Mouse (Mus musculus) kidney, embryonic 15.5 days (tissue): Measurements from ENCODE around the gene Tmod1. TPM values are rescaled to one million over a fixed set of nuclear protein-coding genes. Genes with fewer than 3 reads are reported as not detected.

Experiments
- ATAC-seq: fragments of 200-750 bp; cut with Nextera tagmentation; replicated peaks from 2 replicates; pipeline ENCODE4 v1.8.0; 2017; ENCODE audit warnings: moderate TSS enrichment; ENCODE audit not compliant: low FRiP score
- H3K27ac ChIP-seq: fragments of 300-500 bp; sonication (generic); 2 replicates; pipeline ENCODE4 v1.5.1; 2015; ENCODE audit warnings: mild to moderate bottlenecking, inconsistent platforms
- H3K27me3 ChIP-seq: fragments of 300-500 bp; sonication (generic); 2 replicates; pipeline ENCODE4 v1.6.1; 2015; ENCODE audit warnings: inconsistent platforms
- H3K36me3 ChIP-seq: fragments of 300-500 bp; sonication (generic); 2 replicates; pipeline ENCODE4 v1.6.1; 2015; ENCODE audit warnings: inconsistent platforms
- H3K4me1 ChIP-seq: fragments of 300-500 bp; sonication (generic); 2 replicates; pipeline ENCODE4 v1.6.1; 2015; ENCODE audit warnings: inconsistent platforms
- H3K4me2 ChIP-seq: fragments of 300-500 bp; sonication (generic); 2 replicates; pipeline ENCODE4 v1.6.1; 2015; ENCODE audit warnings: moderate library complexity, mild to moderate bottlenecking, inconsistent platforms
- H3K4me3 ChIP-seq: fragments of 300-500 bp; sonication (generic); replicated peaks from 2 replicates; pipeline ENCODE4 v1.5.1; 2015; ENCODE audit warnings: mild to moderate bottlenecking, inconsistent platforms
- H3K9ac ChIP-seq: fragments of 300-500 bp; sonication (generic); 2 replicates; pipeline ENCODE4 v1.6.1; 2015; ENCODE audit warnings: mild to moderate bottlenecking, inconsistent platforms
- H3K9me3 ChIP-seq: fragments of 300-500 bp; sonication (generic); replicated peaks from 2 replicates; pipeline ENCODE4 v1.6.1; 2016; ENCODE audit warnings: inconsistent platforms
- WGBS: fragments of 180-500 bp; shearing (Covaris S2); methylation state at CpG from one replicate; pipeline ENCODE4 v1.1.7; 2015; ENCODE audit warnings: mixed read lengths; 5-methylcytosine and 5-hydroxymethylcytosine counted together
- polyA plus RNA-seq: library from polyadenylated mRNA; unstranded; fragments of >200 nt; fragmentation: Nextera tagmentation; extraction: Ambion mirVana; gene quantifications from 2 replicates; pipeline ENCODE4 v1.2.1, GENCODE M21; 2015

Gene Tmod1
- polyA plus RNA-seq, 1 experiment from 2014 or later: 8.2 TPM

DNA sequence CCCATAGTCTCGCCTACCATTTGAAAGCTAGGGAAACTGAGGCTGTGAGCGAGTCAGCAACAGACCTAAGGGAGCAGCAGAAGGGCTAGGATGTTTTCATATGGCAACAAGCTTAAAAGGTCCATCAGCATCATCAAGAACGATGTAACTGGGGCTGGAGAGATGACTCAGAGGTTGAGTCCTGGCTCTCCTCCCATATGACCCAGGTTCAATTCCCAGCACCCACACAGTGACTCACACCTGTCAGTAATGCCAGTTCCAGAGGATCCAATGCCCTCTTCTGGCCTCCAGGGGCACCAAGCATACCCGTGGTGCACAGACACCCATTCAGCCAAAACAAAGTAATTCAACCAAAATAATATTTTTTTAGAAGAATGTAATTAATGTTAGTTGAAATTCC lies 41.5 kb downstream of the Tmod1 start:
- no peak overlapping the region for H3K4me2 ChIP-seq
- no peaks in the 10 kb centered on the region for H3K9me3 ChIP-seq
- no peaks in the 10 kb centered on the region for H3K36me3 ChIP-seq
- H3K9ac ChIP-seq: no peak overlapping the region
- peaks cover 13% of the 10 kb centered on the region for H3K4me1 ChIP-seq
- H3K27me3 ChIP-seq: no peaks in the 10 kb centered on the region
- ATAC-seq: no peak
- WGBS: 88% methylated on average over 4 of the region's 4 CpGs
- H3K4me3 ChIP-seq: no peak overlapping the region
- no peak overlapping the region for H3K27ac ChIP-seq

DNA sequence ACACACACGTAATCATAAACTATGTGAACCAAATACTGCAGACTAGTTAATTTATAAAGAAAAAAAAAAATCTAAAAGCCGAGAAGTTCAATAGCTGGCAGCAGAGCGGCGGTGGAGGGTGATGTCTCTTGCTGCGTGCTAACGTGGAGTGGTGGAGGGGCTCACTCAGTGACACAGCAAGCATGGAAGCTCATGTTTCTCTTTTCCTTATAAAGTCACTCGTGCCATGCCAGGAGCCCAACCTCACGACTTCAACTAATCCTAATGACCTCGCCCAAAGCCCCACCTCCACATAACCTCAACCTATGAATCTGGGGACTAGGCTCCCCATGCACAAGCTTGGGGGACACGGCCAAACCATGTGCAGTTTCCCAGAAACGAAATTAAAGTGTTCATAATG lies 43.8 kb downstream of the Tmod1 start:
- no peak for ATAC-seq
- WGBS: 60% methylated on average over 11 of the region's 11 CpGs
- H3K4me2 ChIP-seq: no peak overlapping the region

DNA sequence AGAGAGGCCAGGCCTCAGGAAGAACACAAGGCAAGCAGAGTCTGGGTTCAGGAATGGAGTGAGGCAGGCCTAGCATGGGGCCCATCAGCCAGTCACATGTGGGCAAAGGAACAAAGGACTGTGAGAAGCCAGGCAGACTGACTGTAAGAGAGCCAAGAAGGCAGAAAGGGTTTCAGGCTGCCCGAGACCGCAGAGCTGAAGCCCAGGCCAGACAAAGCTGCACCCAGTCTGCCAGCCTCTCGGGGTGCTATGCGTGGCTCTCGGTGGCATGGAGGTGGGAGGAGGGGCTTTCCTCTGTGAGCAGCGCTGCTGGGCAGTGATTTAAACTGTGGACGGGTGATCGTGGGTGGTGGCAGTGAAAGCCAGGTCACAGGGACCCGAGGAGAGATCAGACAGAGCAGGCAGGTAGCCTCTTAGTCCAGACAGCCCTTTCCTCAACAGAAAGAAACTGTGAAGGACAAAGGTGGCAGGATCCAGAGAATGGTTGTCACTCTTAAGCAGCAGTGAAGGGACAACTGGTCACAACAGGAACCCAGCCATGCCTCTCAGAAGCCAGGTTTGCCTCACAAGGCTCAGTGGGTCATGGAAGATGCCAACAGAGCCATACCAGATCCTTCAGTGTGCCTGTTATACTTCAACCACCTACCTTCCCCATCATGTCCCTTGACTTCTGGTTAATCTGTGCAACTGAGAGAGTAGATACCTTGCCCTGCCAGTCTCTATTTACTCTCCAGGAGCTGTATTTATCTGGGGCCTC lies 45.9 kb downstream of the Tmod1 start:
- Histone ChIP-seq H3K4me2 (no peak overlapping the region), H3K36me3 (no peaks in the 10 kb centered on the region), H3K27me3 (no peaks in the 10 kb centered on the region), H3K4me3 (no peak overlapping the region), H3K9me3 (no peaks in the 10 kb centered on the region), H3K4me1 (peaks cover 34% of the 10 kb centered on the region), H3K27ac (0 out of 2 replicates have a peak overlapping the region, but pooled peaks have one; percentile 42), H3K9ac (no peak overlapping the region)
- 73% methylated on average over 9 of the region's 9 CpGs for WGBS
- ATAC-seq: no peak

More for the DNA sequence above, 43.8 kb downstream of the Tmod1 start:
- H3K27ac ChIP-seq: no peak overlapping the region
- H3K9me3 ChIP-seq: no peaks in the 10 kb centered on the region
- peaks cover 27% of the 10 kb centered on the region for H3K4me1 ChIP-seq
- H3K27me3 ChIP-seq: no peaks in the 10 kb centered on the region
- H3K36me3 ChIP-seq: no peaks in the 10 kb centered on the region
- H3K9ac ChIP-seq: no peak overlapping the region
- no peak overlapping the region for H3K4me3 ChIP-seq

DNA sequence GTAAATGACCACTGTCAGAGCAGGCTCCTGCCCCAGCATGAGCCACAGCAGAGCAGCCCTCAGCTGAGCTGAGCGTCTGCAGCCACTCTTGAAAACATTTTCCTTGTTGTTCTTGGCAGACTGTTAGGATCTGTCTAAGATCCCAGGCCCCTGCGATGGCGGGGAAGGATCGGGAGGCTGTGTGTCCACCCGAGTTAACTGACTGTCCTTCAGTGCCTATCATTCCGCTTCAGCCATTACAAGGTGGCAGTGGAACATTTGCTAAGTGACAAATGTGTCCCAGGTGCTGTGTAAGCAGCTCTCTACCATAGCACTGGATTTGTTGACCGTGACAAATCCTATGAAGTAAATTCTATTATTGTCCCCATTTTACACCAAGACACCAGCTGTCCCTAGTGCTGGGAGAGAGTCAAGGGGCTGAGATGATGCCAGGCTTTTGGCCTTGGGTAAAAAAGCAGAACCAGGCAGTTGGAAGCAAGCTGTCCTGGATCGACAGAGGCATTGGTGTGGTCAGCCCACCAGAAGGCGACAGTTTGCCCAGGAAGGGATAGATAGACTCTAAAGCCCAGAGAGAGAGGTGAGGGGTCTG lies 46.6 kb downstream of the Tmod1 start:
- Histone ChIP-seq H3K27me3 (no peaks in the 10 kb centered on the region), H3K9me3 (no peaks in the 10 kb centered on the region), H3K27ac (0 out of 2 replicates have a peak overlapping the region, but pooled peaks have one; percentile 42), H3K4me1 (peaks cover 34% of the 10 kb centered on the region), H3K4me2 (no peak overlapping the region), H3K36me3 (no peaks in the 10 kb centered on the region), H3K4me3 (no peak overlapping the region), H3K9ac (no peak overlapping the region)
- WGBS: 56% methylated on average over 9 of the region's 9 CpGs
- no peak for ATAC-seq

DNA sequence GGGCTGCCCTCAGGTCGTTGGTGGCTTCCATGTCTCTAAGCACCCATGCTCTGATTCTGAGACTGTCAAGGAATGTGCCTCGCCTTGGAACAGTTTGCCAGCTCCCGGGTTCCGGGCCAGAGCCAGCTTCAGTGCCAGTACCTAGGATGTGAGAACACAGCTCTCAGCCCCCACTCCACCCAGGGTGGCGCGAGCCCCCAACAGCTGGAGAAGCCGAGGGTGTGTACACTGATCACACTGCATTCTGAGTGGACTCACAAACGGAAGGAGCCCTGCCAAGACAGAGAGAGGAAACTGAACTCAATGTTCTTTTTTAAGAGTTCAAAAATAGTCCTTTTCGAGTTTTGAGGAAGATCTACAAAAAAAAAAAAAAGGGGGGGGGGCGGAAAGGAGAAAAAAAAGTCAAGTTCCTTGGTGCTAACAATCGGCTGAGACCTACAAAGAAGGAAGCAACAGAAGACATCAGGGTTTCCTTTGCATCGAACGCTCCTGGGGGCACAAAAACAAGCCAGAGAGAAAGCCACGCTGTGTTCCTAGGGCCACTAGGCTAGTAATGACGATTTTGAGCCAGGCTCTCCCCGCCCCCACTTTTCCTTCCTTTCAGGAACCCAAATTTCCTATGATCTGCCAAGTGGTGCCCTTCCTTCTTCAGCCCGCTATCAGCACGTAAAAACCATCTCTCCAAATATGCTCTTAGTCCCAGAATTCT lies 48.1 kb downstream of the Tmod1 start:
- Histone ChIP-seq H3K4me2 (0 out of 2 replicates have a peak overlapping the region, but pooled peaks have one; percentile 12), H3K4me3 (no peak overlapping the region), H3K27me3 (no peaks in the 10 kb centered on the region), H3K36me3 (no peaks in the 10 kb centered on the region), H3K9ac (no peak overlapping the region), H3K27ac (0 out of 2 replicates have a peak overlapping the region, but pooled peaks have one; percentile 22), H3K9me3 (no peaks in the 10 kb centered on the region), H3K4me1 (peaks cover 35% of the 10 kb centered on the region)
- WGBS: 79% methylated on average over 18 of the region's 18 CpGs
- no peak for ATAC-seq

DNA sequence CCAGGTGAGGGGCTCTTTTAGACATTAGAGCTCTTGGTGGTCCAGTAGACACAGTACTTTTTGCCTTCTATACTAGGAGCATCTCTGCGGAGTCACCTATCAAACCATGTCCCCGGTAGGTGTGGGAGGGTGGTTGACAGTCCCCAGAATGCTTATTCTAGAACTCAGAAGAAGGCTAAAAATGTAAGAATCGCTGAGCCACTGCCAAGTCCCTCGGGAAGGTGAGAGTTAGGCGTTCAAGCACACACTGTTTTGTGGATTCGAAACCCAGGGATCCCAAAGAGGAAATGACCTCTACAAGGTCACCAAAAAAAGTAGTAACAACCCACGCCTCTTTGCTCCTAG lies 48.7 kb downstream of the Tmod1 start:
- H3K4me1 ChIP-seq: peaks cover 38% of the 10 kb centered on the region
- H3K9me3 ChIP-seq: no peaks in the 10 kb centered on the region
- H3K4me2 ChIP-seq: 0 out of 2 replicates have a peak overlapping the region, but pooled peaks have one; percentile 12
- no peak overlapping the region for H3K4me3 ChIP-seq
- no peak for ATAC-seq
- 59% methylated on average over 7 of the region's 7 CpGs for WGBS
- 0 out of 2 replicates have a peak overlapping the region, but pooled peaks have one; percentile 22 for H3K27ac ChIP-seq
- no peak overlapping the region for H3K9ac ChIP-seq
- H3K27me3 ChIP-seq: no peaks in the 10 kb centered on the region
- H3K36me3 ChIP-seq: no peaks in the 10 kb centered on the region

DNA sequence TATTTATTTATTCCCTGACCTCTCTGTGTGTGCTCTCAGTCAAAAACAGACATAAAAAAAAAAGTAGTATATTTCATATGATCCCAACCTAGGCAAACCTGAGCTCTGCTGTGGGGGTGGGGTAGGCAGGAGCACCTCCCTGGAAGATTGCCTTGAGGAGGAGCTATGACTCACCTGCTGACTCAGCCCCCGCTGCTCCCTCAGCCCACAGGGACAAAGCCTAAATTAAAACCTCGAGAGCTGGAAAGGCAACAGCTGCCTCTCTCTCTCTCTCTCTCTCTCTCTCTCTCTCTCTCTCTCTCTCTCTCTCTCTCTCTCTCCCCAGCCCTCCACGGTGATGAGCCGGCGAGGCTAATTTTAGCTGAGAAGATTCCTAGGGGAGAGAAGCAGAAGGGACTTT lies 49.1 kb downstream of the Tmod1 start:
- Histone ChIP-seq H3K4me2 (no peak overlapping the region), H3K4me3 (no peak overlapping the region), H3K9me3 (no peaks in the 10 kb centered on the region), H3K4me1 (peaks cover 38% of the 10 kb centered on the region), H3K36me3 (no peaks in the 10 kb centered on the region), H3K27me3 (no peaks in the 10 kb centered on the region), H3K27ac (0 out of 2 replicates have a peak overlapping the region, but pooled peaks have one; percentile 22), H3K9ac (no peak overlapping the region)
- WGBS: 21% methylated on average over 5 of the region's 5 CpGs
- no peak for ATAC-seq

DNA sequence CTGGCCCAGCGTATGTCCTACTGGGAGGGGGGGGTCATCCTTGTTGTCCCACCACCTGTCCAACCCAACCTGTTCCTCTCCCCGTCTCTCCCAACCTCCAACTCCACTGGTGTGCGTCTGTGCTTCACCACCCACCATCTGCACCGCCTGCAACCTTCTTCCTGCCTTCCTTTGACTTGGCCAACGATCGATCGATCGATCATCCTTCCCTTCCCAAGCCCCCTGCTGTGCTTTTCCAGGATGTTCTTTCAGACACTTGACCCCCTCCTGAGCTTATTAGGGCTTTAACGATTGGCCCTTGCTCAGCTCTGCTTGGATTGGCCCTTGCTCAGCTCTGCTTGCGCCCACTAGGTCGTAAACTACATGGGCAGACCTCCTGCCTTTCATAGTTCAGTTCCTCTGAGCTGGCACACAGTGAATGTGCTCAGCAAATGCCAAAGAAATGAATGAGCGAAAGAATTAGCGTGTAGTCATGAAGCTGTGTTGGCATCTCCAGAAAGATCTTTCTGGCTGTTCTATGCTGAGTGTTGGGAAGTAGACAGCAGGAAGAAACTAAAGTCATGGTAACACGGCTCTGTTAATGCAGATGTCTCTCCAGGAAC lies 50.9 kb downstream of the Tmod1 start:
- Histone ChIP-seq H3K27ac (no peak overlapping the region), H3K4me3 (no peak overlapping the region), H3K36me3 (no peaks in the 10 kb centered on the region), H3K4me2 (no peak overlapping the region), H3K4me1 (peaks cover 32% of the 10 kb centered on the region), H3K9me3 (no peaks in the 10 kb centered on the region), H3K9ac (no peak overlapping the region), H3K27me3 (no peaks in the 10 kb centered on the region)
- no peak for ATAC-seq
- 79% methylated on average over 14 of the region's 14 CpGs for WGBS

DNA sequence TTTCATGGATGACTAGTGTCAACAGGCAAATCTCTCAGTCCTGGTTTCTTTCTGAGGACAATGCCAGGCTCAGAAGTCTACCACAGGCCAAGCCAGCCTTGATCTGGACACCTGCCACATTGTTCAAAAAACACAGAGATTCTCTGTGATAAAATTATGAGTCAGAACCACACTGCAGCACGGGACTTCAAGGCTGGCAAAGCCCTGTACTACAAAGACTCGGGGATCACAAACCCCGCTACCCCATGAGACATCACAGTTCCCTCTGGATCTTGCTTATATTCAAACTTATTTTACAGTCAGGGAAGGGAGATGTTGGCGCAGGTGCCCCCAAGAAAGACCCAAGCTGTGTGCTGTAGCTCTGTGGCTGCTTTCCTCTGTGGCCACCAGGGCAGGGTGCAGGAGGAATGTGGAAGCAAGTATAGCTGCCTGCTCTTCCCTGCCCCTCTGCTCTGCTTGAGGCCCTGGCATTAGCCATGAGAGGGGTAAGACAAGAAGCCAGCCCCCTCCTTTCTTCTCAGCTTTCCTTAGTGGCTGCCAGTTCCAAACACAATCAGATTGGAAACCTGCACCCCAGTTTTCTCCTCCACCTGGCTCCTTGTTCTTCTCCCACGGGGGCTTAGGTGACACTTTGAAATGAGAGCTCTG lies 53.8 kb downstream of the Tmod1 start:
- Histone ChIP-seq H3K9me3 (no peaks in the 10 kb centered on the region), H3K4me2 (no peak overlapping the region), H3K27ac (no peak overlapping the region), H3K4me1 (peaks cover 14% of the 10 kb centered on the region), H3K36me3 (no peaks in the 10 kb centered on the region), H3K27me3 (no peaks in the 10 kb centered on the region), H3K4me3 (no peak overlapping the region), H3K9ac (no peak overlapping the region)
- WGBS: 78% methylated on average over 5 of the region's 5 CpGs
- ATAC-seq: no peak

DNA sequence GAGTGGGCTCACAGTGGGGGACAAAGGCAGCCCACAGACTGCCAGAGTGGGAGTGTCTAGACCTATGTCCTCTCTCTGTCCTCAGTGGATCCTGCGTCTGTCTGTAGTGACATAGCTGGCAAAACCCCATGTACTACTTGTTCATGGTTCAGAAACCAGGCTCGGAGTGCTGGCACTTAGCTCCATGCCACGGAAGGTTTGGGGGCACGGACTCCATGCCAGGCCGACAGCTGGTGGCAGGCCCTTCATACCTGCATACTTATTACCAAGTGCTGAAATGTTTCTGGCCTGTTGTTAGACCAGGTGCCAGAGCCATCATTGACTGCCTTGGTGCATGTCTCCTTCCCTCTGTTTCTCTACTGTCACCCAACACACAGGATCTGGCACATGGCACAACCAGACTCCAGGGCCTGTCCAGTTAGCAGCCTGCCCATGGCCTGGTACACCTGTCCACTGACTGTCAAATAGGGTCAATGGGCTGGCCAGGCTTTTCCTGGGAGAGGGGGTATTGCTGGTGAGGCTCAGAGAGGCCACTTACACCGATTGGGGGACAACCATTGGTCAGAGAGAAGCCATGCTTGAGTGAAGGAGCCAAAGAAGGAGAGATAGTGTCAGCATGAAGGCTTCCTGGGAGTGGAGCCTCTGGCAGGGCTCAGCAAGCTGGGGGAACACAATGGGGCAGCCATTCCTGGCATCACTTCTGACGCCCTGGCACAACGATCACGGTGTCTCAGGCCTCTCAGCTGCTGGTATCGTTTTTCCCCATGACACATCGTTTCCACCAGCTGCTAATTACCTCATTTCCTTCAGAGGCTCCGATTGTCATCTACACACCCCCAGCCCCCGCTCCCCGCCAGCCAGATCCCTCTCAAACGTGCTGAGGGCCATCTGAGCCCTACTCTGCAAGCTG lies 56.4 kb downstream of the Tmod1 start:
- Histone ChIP-seq H3K4me2 (no peak overlapping the region), H3K9ac (no peak overlapping the region), H3K4me3 (no peak overlapping the region), H3K9me3 (no peaks in the 10 kb centered on the region), H3K27me3 (no peaks in the 10 kb centered on the region), H3K27ac (no peak overlapping the region), H3K36me3 (no peaks in the 10 kb centered on the region), H3K4me1 (peaks cover 21% of the 10 kb centered on the region; the same call in 1 of the 2 replicates)
- no peak for ATAC-seq
- WGBS: 54% methylated on average over 15 of the region's 15 CpGs

DNA sequence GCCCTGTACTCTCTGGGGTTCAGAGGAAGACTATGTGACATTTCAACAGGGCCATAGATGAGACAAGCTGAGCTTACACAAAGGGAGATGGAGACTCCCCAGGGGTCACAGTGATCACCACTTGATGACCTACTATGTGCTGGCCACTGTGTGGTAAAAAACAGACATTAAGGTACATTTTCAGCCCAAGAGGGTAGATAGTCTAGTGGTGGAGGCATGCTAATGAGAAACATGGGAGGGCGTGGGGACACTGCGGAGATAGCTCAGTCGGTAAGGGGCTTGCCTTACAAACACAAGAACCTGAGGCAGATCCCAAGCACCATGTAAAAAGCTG lies 57.1 kb downstream of the Tmod1 start:
- no peak for ATAC-seq
- Histone ChIP-seq H3K9me3 (no peaks in the 10 kb centered on the region), H3K4me2 (no peak overlapping the region), H3K27me3 (no peaks in the 10 kb centered on the region), H3K36me3 (no peaks in the 10 kb centered on the region), H3K9ac (no peak overlapping the region), H3K4me3 (no peak overlapping the region), H3K4me1 (peaks cover 27% of the 10 kb centered on the region), H3K27ac (no peak overlapping the region)
- WGBS: 96% methylated on average over 3 of the region's 3 CpGs
